In the genomic region with DNA sequence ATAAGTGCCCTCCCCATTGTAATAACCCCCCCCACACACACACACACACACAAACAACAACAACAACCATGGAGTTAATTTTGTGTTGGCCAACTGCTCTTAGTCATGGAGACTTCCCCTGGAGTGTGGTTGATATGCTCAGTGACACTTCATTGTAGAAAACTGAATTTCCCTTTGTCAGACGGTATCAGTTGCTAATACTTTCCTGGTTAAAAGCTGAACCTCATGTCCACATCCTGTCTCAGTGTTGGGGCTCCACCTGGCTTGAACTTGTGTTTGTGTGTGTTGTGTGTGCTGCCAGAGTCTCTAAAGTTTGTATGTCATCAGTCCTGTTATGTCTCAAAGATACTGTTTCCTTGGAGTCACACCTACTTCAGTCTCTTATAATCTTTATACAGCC, we compare ENCODE assay signal across 28 mouse cellular contexts. TPM values are rescaled to one million over a fixed set of nuclear protein-coding genes. Genes with fewer than 3 reads are reported as not detected.
"Had no signal": no experiment of that assay in that cellular context is flagged by ENCODE, and none has a peak within 500 bp of the region (broad histone marks: within the 10 kb centered on the region; RNA-seq: fewer than 3 reads in every experiment).

No protein-coding gene starts in this region.

- H3K4me1 ChIP-seq: intestine, embryonic 15.5 days; liver, embryonic 15.5 days had no signal

- H3K36me3 ChIP-seq: heart, embryonic 13.5 days; heart, embryonic 15.5 days; intestine, embryonic 15.5 days; limb, embryonic 10.5 days; limb, embryonic 12.5 days; liver, embryonic 13.5 days; liver, embryonic 15.5 days had no signal

- H3K9ac ChIP-seq: heart, embryonic 13.5 days; heart, embryonic 15.5 days; hindbrain, embryonic 14.5 days; intestine, embryonic 15.5 days; limb, embryonic 12.5 days; liver, embryonic 13.5 days; liver, embryonic 15.5 days had no signal

- H3K27me3 ChIP-seq: heart, embryonic 13.5 days; heart, embryonic 15.5 days; intestine, embryonic 15.5 days; limb, embryonic 12.5 days; liver, embryonic 13.5 days; liver, embryonic 15.5 days had no signal

- H3K27ac ChIP-seq: heart, adult 2 months; heart, embryonic 13.5 days; heart, embryonic 15.5 days; hindbrain, embryonic 14.5 days; intestine, embryonic 15.5 days; layer of hippocampus, adult 2 months; left cerebral cortex, adult 2 months; limb, embryonic 10.5 days; limb, embryonic 12.5 days; liver, embryonic 13.5 days; liver, embryonic 15.5 days had no signal

- ATAC-seq: hindbrain, embryonic 16.5 days; intestine, embryonic 15.5 days; intestine, postnatal 0 days had no signal

- H3K9me3 ChIP-seq: heart, embryonic 13.5 days; heart, embryonic 15.5 days; intestine, embryonic 15.5 days; limb, embryonic 10.5 days; limb, embryonic 12.5 days; liver, embryonic 13.5 days; liver, embryonic 15.5 days had no signal

- H3K4me2 ChIP-seq: heart, embryonic 11.5 days; heart, embryonic 13.5 days; heart, embryonic 15.5 days; hindbrain, embryonic 14.5 days; intestine, embryonic 15.5 days; limb, embryonic 12.5 days; liver, embryonic 11.5 days; liver, embryonic 13.5 days; liver, embryonic 15.5 days had no signal

- DNase-seq: gastrocnemius, postnatal 14 days; gastrocnemius, postnatal 36 days; heart, adult 2 months; heart, postnatal 14 days; heart, postnatal 36 days; kidney, adult 18-20 months; kidney, adult 8-10 months; kidney, postnatal 10 days; kidney, postnatal 25 days; kidney, postnatal 4 days; liver; liver, embryonic 13.5 days had no signal

- H3K4me3 ChIP-seq: heart, adult 2 months; heart, embryonic 13.5 days; heart, embryonic 15.5 days; intestine, embryonic 15.5 days; layer of hippocampus, adult 2 months; left cerebral cortex, adult 2 months; limb, embryonic 10.5 days; limb, embryonic 12.5 days; liver, embryonic 13.5 days; liver, embryonic 15.5 days had no signal

RNA-seq across cellular contexts. Expression of gene Hepacam, which starts 12.7 kb away (rescaled TPM):
- total RNA-seq: heart, adult 2 months; heart, postnatal 36 days; hematopoietic stem cell, adult 5-6 weeks had no signal
- polyA plus RNA-seq: heart, embryonic 11.5 days; kidney, embryonic 14.5 days; kidney, embryonic 16.5 days; limb, embryonic 12.5 days; liver, embryonic 11.5 days; liver, embryonic 15.5 days had no signal
